Mouse (Mus musculus) hindbrain, embryonic 15.5 days (tissue): ENCODE data around the gene Gm20388. TPM values are rescaled to one million over a fixed set of nuclear protein-coding genes. Genes with fewer than 3 reads are reported as not detected.

Experiments used
- ATAC-seq: fragments of 200-750 bp; cut with Nextera tagmentation; 2 replicates; pipeline ENCODE4 v1.8.0; 2017; ENCODE audit warnings: low read depth, moderate number of reproducible peaks, moderate TSS enrichment; ENCODE audit not compliant: low FRiP score
- H3K27ac ChIP-seq: fragments of 300-500 bp; sonication (generic); replicated peaks from 2 replicates; pipeline ENCODE4 v1.5.1; 2015; ENCODE audit warnings: mild to moderate bottlenecking, inconsistent platforms
- H3K27me3 ChIP-seq: fragments of 300-500 bp; sonication (generic); 2 replicates; pipeline ENCODE4 v1.6.1; 2015; ENCODE audit warnings: control low read depth, inconsistent platforms
- H3K36me3 ChIP-seq: fragments of 300-500 bp; sonication (generic); 2 replicates; pipeline ENCODE4 v1.6.1; 2015; ENCODE audit warnings: control low read depth, inconsistent platforms
- H3K4me1 ChIP-seq: fragments of 300-500 bp; sonication (generic); replicated peaks from 2 replicates; pipeline ENCODE4 v1.6.1; 2015; ENCODE audit warnings: control low read depth, inconsistent platforms
- H3K4me2 ChIP-seq: fragments of 300-500 bp; sonication (generic); 2 replicates; pipeline ENCODE4 v1.6.1; 2015; ENCODE audit warnings: moderate library complexity, mild to moderate bottlenecking, inconsistent platforms
- H3K4me3 ChIP-seq: fragments of 300-500 bp; sonication (generic); 2 replicates; pipeline ENCODE4 v1.5.1; 2015; ENCODE audit warnings: mild to moderate bottlenecking, inconsistent platforms
- H3K9ac ChIP-seq: fragments of 300-500 bp; sonication (generic); 2 replicates; pipeline ENCODE4 v1.6.1; 2015; ENCODE audit warnings: inconsistent platforms
- H3K9me3 ChIP-seq: fragments of 300-500 bp; sonication (generic); 2 replicates; pipeline ENCODE4 v1.6.1; 2016; ENCODE audit warnings: control low read depth, inconsistent platforms
- WGBS: fragments of 180-500 bp; shearing (Covaris S2); methylation state at CpG from one replicate; pipeline ENCODE4 v1.1.7; 2015; 5-methylcytosine and 5-hydroxymethylcytosine counted together
- polyA plus RNA-seq: library from polyadenylated mRNA; unstranded; fragments of >200 nt; fragmentation: Nextera tagmentation; extraction: Ambion mirVana; gene quantifications from 2 replicates; pipeline ENCODE4 v1.2.1, GENCODE M21; 2015

Gm20388 gene
- polyA plus RNA-seq, 1 experiment from 2014 or later = 5.4 TPM

DNA sequence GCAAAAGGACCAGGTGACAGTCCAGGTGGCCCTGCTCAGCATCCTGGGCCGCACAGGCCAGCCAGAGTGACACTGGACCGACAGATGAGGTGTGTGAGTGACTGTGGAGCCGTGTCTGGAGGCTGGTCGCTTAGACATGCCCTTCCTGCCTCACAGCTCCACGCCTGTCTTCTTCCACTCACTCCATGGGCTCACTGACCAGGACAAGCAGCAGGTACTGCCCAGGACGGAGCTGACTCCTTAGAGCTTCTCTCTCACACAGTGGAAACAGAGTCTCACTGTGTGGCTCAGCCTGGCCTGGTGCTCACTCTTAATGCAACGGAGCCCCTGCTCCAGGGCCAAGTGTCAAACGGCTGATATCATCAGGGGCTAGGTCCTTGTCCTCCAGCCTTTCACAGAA lies 1884.8 kb downstream of the Gm20388 start:
- Histone ChIP-seq H3K4me3 (no peak overlapping the region), H3K27ac (no peak overlapping the region), H3K36me3 (peaks cover 18% of the 10 kb centered on the region; the same call in 1 of the 2 replicates), H3K27me3 (no peaks in the 10 kb centered on the region), H3K4me1 (no peaks in the 10 kb centered on the region), H3K9me3 (no peaks in the 10 kb centered on the region), H3K4me2 (no peak overlapping the region), H3K9ac (no peak overlapping the region)
- 93% methylated on average over 8 of the region's 8 CpGs for WGBS
- no peak for ATAC-seq

DNA sequence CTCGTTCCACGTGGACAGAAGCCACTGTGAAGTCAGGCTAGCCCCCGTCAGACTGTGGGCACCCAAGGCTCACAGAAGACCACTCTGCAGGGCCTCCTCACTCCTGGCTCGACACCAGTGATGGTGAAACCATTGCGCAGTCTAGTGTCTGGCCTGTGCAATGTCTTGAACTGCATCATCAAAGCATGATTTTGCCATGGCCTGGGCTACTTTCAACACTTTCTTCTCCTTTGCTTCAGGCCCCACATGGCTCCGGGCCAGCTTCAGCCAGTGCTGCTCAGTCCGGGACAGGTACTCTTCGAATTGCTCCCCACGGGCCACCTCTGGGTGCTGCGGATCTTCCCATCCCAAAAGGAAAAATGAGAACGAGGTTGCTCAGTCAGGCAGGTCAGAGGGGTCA lies 1885.8 kb downstream of the Gm20388 start:
- Histone ChIP-seq H3K27me3 (no peaks in the 10 kb centered on the region), H3K4me1 (no peaks in the 10 kb centered on the region), H3K9ac (no peak overlapping the region), H3K9me3 (no peaks in the 10 kb centered on the region), H3K36me3 (peaks cover 22% of the 10 kb centered on the region; the same call in 1 of the 2 replicates), H3K27ac (no peak overlapping the region), H3K4me2 (no peak overlapping the region), H3K4me3 (no peak overlapping the region)
- ATAC-seq = no peak
- 94% methylated on average over 11 of the region's 11 CpGs for WGBS

DNA sequence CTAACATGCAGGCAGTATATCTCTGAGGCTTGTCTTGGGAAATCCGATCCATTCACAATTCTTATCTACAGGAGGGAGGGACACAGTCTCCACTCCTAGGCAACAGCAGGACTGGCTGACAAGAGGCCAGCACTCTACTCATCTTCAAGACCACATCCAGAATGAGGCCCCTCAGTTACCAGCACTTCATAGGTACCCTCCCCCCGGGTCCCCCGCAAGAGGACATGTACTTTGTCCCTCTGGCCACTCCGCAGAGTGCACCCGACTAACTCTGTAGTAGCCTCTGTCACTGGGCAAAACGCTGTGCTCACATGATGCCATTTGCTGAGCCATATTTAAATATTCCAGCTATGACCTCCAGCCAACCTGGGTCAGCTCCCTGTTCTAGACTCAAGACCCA lies 1887.8 kb downstream of the Gm20388 start:
- Histone ChIP-seq H3K4me3 (no peak overlapping the region), H3K9ac (no peak overlapping the region), H3K4me1 (no peaks in the 10 kb centered on the region), H3K27ac (no peak overlapping the region), H3K36me3 (peaks cover 32% of the 10 kb centered on the region), H3K9me3 (no peaks in the 10 kb centered on the region), H3K27me3 (no peaks in the 10 kb centered on the region), H3K4me2 (no peak overlapping the region)
- ATAC-seq = no peak
- WGBS = 95% methylated on average over 6 of the region's 6 CpGs

DNA sequence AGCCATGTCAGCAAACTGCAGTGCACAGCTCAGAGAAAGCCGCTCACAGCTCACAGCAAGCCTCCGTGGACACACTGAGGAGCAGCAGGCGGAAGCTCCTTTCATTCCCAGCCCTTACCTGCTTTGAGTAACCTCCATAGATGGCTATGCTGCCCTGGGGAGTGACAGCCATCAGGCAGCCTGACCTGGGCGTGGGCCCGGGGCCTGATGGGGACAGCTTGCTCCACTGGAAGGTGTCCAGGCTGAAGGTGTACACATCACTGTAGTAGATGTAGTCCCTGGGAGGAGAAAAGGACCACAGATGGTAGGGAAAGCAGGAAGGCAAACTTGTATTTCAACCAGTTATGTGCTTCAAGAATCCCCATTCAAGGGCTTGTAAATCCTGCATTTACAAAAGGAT lies 1894.2 kb downstream of the Gm20388 start:
- Histone ChIP-seq H3K27ac (no peak overlapping the region), H3K27me3 (no peaks in the 10 kb centered on the region), H3K9ac (no peak overlapping the region), H3K9me3 (no peaks in the 10 kb centered on the region), H3K4me3 (no peak overlapping the region), H3K36me3 (peaks cover 31% of the 10 kb centered on the region), H3K4me1 (no peaks in the 10 kb centered on the region), H3K4me2 (no peak overlapping the region)
- ATAC-seq = no peak
- WGBS = 98% methylated on average over 5 of the region's 5 CpGs

DNA sequence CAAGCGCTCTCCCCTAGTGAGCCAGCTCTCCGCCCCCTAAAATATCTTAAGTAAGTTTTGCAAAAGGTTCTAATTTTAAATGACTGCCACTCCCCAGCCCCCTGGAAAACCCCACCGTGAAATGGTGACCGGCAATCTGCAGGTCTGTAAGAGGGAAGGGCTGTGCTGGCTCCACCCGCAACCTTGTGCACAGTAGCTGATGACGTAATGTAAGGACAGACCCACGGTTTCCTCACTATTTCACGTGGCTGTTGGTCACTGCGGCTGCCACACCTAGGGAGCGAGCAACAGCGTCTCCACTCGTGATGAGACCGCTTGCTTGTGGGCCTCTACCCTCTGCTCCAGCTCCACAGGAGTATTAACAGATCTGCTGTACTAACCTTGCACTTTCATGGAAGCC lies 1895.5 kb downstream of the Gm20388 start:
- H3K27ac ChIP-seq = no peak overlapping the region
- H3K4me1 ChIP-seq = no peaks in the 10 kb centered on the region
- H3K4me2 ChIP-seq = no peak overlapping the region
- no peak for ATAC-seq
- H3K27me3 ChIP-seq = no peaks in the 10 kb centered on the region
- no peak overlapping the region for H3K9ac ChIP-seq
- H3K9me3 ChIP-seq = no peaks in the 10 kb centered on the region
- H3K4me3 ChIP-seq = no peak overlapping the region
- 96% methylated on average over 13 of the region's 13 CpGs for WGBS
- H3K36me3 ChIP-seq = peaks cover 27% of the 10 kb centered on the region

DNA sequence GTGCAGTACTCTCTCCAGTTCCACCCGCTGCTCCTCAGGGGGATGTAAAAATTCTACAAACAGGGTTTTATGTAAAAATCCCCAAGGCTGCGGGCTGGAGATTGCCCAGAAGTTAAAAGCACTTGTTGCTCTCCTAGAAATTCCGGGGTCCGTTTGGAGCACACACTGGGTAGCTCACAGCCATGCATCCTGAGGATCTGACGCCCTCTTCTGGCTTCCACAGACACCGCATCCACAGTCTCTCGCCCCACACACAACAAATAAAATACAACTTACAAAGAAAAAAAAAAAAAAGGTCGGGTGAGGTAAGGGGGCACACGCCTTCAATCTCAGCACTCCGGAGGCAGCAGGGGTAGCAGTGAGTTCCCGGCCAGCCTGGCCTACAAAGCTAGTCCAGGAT lies 1897.4 kb downstream of the Gm20388 start:
- no peak for ATAC-seq
- no peak overlapping the region for H3K4me3 ChIP-seq
- peaks cover 33% of the 10 kb centered on the region for H3K36me3 ChIP-seq
- no peak overlapping the region for H3K27ac ChIP-seq
- WGBS = 81% methylated on average over 11 of the region's 11 CpGs
- H3K4me2 ChIP-seq = no peak overlapping the region
- no peaks in the 10 kb centered on the region for H3K9me3 ChIP-seq
- no peak overlapping the region for H3K9ac ChIP-seq
- no peaks in the 10 kb centered on the region for H3K27me3 ChIP-seq
- H3K4me1 ChIP-seq = no peaks in the 10 kb centered on the region

DNA sequence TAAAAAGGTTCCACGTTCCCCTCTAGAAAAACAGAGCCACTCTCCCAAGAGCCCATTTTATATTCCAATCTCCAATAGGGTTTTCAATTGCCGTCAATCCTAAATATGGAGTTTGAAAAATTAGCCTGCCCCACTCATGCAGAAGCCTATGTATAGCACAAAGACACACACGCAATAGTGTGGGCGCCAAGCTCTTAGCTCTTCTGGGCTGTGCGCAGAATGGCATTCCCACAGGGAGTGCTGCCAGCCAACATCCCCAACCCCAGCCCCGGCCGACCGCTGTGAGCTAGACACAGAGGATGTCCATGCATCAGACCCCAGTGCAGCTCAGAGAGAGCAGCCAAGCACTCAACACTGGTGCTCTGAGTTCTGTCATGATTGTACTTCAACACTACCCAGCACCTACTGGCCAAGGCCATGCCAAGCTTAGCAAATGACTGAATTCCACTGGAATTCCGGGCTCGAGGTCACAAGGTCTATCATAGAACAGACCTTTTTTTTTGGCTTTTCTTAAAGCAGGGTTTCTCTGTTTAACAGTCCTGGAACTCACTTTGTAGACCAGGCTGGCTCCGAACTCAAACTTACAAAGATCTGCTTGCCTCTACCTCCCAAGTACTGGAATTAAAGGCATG lies 1899.0 kb downstream of the Gm20388 start:
- no peaks in the 10 kb centered on the region for H3K27me3 ChIP-seq
- no peak overlapping the region for H3K9ac ChIP-seq
- 91% methylated on average over 11 of the region's 11 CpGs for WGBS
- H3K9me3 ChIP-seq = no peaks in the 10 kb centered on the region
- no peak overlapping the region for H3K4me3 ChIP-seq
- H3K4me1 ChIP-seq = no peaks in the 10 kb centered on the region
- ATAC-seq = no peak
- no peak overlapping the region for H3K4me2 ChIP-seq
- H3K27ac ChIP-seq = no peak overlapping the region
- peaks cover 33% of the 10 kb centered on the region for H3K36me3 ChIP-seq

DNA sequence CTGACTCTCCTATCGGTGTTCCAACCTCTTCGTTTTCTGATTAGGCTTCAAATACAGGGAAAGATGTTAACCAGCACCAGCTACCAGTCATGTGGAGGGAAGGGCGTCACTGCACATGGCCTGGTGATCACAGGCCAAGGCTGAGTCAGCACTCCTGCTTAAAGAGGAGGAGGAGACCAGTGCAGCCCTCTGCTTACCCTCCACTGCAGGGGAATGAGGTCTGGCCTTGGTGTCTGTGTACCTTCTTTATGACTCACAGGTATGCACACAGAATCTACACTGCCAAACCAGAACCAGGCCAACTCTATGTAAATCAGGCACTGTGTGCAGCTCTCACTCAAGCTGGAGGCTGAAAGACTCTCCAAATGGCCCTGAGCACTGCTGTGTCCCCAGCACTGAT lies 1900.9 kb downstream of the Gm20388 start:
- 91% methylated on average over 3 of the region's 3 CpGs for WGBS
- no peak overlapping the region for H3K4me3 ChIP-seq
- H3K9ac ChIP-seq = no peak overlapping the region
- H3K36me3 ChIP-seq = peaks cover 28% of the 10 kb centered on the region
- H3K27me3 ChIP-seq = no peaks in the 10 kb centered on the region
- no peaks in the 10 kb centered on the region for H3K4me1 ChIP-seq
- H3K4me2 ChIP-seq = no peak overlapping the region
- no peak for ATAC-seq
- H3K9me3 ChIP-seq = no peaks in the 10 kb centered on the region
- H3K27ac ChIP-seq = no peak overlapping the region

DNA sequence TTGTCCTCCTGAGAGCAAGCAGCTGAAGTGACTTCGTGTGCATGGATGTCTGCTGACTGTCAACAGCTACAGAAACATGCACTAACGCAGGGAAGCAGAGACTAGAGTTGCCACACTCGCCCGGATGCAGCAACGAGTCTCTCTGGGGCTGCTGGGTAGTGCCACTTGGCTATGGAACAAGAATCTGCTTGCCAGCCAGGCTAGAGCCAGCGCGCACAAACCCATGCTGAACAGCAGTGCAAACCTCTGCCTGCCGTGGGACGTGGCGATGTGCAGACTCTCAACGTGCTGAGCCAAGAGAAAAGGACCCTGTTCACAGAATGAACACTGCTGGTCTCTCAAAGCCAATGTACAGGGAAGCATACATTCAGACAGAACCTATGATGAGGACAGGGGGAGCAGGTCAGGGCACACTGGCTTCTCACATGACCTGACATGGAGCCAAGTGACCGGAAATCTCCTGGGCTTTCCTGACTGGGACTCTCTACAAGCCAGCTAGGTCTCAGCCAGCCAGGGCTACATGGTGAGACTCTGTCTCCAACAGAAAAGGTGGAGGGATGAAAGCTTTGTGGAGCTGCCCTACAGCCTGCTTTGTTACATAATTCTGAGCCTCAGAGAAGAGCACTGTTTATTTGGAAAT lies 1901.4 kb downstream of the Gm20388 start:
- no peaks in the 10 kb centered on the region for H3K9me3 ChIP-seq
- H3K4me2 ChIP-seq = no peak overlapping the region
- WGBS = 93% methylated on average over 12 of the region's 12 CpGs
- no peak for ATAC-seq
- H3K4me3 ChIP-seq = no peak overlapping the region
- no peak overlapping the region for H3K27ac ChIP-seq
- H3K27me3 ChIP-seq = no peaks in the 10 kb centered on the region
- H3K4me1 ChIP-seq = no peaks in the 10 kb centered on the region
- no peak overlapping the region for H3K9ac ChIP-seq
- peaks cover 28% of the 10 kb centered on the region for H3K36me3 ChIP-seq

DNA sequence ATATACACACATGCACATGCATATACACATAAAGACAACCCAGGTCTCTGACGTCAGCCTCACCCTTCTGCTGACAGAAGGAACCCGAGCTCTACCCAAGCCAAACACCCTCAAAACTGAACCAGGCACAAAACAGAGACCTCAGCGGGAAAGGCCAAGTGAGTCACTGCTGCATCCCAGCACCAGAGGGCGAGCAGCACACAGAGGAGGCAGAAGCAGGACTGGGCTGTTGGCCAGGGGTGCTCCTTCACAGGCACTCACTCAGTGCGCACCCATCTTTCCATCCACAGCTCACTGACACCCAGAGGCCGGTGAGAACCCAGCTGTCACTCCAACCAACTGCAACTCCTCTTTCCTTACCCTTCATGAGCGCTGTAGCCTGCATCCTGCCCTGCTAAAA lies 1907.6 kb downstream of the Gm20388 start:
- no peak overlapping the region for H3K4me2 ChIP-seq
- H3K9ac ChIP-seq = no peak overlapping the region
- peaks cover 22% of the 10 kb centered on the region for H3K36me3 ChIP-seq
- no peak overlapping the region for H3K4me3 ChIP-seq
- H3K27me3 ChIP-seq = no peaks in the 10 kb centered on the region
- ATAC-seq = no peak
- WGBS = 78% methylated on average over 7 of the region's 7 CpGs
- H3K4me1 ChIP-seq = no peaks in the 10 kb centered on the region
- H3K9me3 ChIP-seq = no peaks in the 10 kb centered on the region
- no peak overlapping the region for H3K27ac ChIP-seq

DNA sequence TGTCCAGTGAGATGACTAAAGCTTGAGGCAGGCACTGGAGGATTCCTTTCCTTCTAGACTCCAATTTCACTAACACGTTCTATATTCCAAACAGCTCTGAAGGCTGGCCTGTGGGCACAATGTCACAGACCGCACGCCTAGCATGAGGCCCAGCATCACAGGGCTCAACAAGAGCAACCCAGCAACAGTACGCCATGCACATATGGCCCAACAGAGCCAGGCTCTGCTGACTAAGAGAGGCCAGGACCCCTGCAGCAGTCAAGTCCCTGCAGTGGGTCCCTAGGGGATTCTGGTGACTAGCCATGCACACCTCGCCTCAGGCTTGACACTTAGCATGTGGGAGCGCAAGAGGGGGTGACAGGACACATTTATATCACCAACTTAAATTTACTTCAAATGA lies 1910.2 kb downstream of the Gm20388 start:
- Histone ChIP-seq H3K36me3 (0 out of 2 replicates have a peak, but pooled peaks cover 8% of the 10 kb centered on the region), H3K9ac (no peak overlapping the region), H3K27me3 (no peaks in the 10 kb centered on the region), H3K9me3 (no peaks in the 10 kb centered on the region), H3K27ac (no peak overlapping the region), H3K4me2 (no peak overlapping the region), H3K4me1 (no peaks in the 10 kb centered on the region), H3K4me3 (no peak overlapping the region)
- ATAC-seq = no peak
- WGBS = 87% methylated on average over 6 of the region's 6 CpGs

DNA sequence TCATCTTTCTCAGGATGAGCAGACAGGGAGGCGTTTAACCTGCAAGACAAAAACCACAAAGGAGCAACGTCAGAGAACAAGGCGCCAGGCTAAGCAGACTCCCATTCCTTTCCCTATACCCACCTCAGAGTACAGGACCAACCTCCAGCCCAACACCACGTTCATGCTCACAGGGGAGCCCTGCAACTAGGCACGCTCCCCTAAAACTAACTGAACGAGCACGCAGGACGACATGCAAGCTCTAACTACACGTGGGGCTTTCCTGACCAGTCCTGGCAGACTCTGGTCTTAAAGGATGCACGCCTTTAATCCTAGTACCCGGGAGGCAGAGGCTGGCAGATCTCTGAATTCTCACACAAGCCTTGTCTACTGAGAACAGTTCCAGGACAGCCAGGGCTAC lies 1910.7 kb downstream of the Gm20388 start:
- no peaks in the 10 kb centered on the region for H3K9me3 ChIP-seq
- H3K9ac ChIP-seq = no peak overlapping the region
- WGBS = 90% methylated on average over 11 of the region's 11 CpGs
- H3K4me1 ChIP-seq = no peaks in the 10 kb centered on the region
- H3K4me3 ChIP-seq = no peak overlapping the region
- no peak for ATAC-seq
- no peak overlapping the region for H3K27ac ChIP-seq
- no peak overlapping the region for H3K4me2 ChIP-seq
- H3K27me3 ChIP-seq = no peaks in the 10 kb centered on the region
- H3K36me3 ChIP-seq = 0 out of 2 replicates have a peak, but pooled peaks cover 8% of the 10 kb centered on the region

DNA sequence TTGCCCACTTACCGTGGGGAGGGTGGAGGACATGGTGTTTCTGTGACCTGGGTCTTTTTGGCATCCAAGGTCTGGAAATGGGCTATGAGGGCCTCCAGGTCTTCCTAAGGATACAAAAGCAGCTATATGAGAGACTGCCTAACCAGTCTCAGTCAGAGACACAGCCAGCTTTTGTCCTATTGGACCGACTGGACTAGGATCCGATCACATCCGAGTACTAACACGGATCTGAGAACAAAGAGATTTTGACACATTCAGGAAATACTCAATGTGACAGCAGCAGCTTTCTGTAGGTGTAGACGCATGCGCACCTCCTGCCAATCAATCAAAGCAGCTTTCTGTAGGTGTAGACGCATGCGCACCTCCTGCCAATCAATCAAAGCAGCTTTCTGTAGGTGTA lies 1911.1 kb downstream of the Gm20388 start:
- Histone ChIP-seq H3K9me3 (no peaks in the 10 kb centered on the region), H3K4me1 (no peaks in the 10 kb centered on the region), H3K4me3 (no peak overlapping the region), H3K36me3 (0 out of 2 replicates have a peak, but pooled peaks cover 8% of the 10 kb centered on the region), H3K4me2 (no peak overlapping the region), H3K27me3 (no peaks in the 10 kb centered on the region), H3K27ac (no peak overlapping the region), H3K9ac (no peak overlapping the region)
- 90% methylated on average over 9 of the region's 9 CpGs for WGBS
- no peak for ATAC-seq
